Mouse (Mus musculus) limb, embryonic 14.5 days (tissue): Measurements from ENCODE around the gene Arfgef3. TPM values are rescaled to one million over a fixed set of nuclear protein-coding genes. Genes with fewer than 3 reads are reported as not detected.

Source experiments
- ATAC-seq: fragments of 200-750 bp; cut with Nextera tagmentation; 2 replicates; pipeline ENCODE4 v1.8.0; 2017; ENCODE audit warnings: low read depth, moderate number of reproducible peaks, moderate TSS enrichment; ENCODE audit not compliant: low FRiP score
- DNase-seq: peaks from one replicate; pipeline ENCODE4 v3.0.0-alpha.2; 2015; ENCODE audit warnings: low spot score
- H3K27ac ChIP-seq: fragments of 300-500 bp; sonication (generic); replicated peaks from 2 replicates; pipeline ENCODE4 v1.5.1; 2014; ENCODE audit warnings: low read depth, mild to moderate bottlenecking, low read length, moderate library complexity, mixed read lengths
- H3K27me3 ChIP-seq: fragments of 300-500 bp; sonication (generic); 2 replicates; pipeline ENCODE4 v1.6.1; 2014; ENCODE audit warnings: low read length, mixed read lengths; ENCODE audit not compliant: control insufficient read depth, insufficient read depth
- H3K36me3 ChIP-seq: fragments of 300-500 bp; sonication (generic); 2 replicates; pipeline ENCODE4 v1.6.1; 2014; ENCODE audit warnings: mild to moderate bottlenecking, low read length, moderate library complexity, mixed read lengths; ENCODE audit not compliant: control insufficient read depth, insufficient read depth
- H3K4me1 ChIP-seq: fragments of 300-500 bp; sonication (generic); 2 replicates; pipeline ENCODE4 v1.6.1; 2014; ENCODE audit warnings: antibody characterized with exemption, low read length, mixed read lengths; ENCODE audit not compliant: control insufficient read depth, insufficient read depth
- H3K4me2 ChIP-seq: fragments of 300-500 bp; sonication (generic); replicated peaks from 2 replicates; pipeline ENCODE4 v1.6.1; 2014; ENCODE audit warnings: low read depth, mild to moderate bottlenecking, low read length, moderate library complexity; ENCODE audit not compliant: severe bottlenecking
- H3K4me3 ChIP-seq: fragments of 300-500 bp; sonication (generic); replicated peaks from 2 replicates; pipeline ENCODE4 v1.5.1; 2014; ENCODE audit warnings: low read length
- H3K9ac ChIP-seq: fragments of 300-500 bp; sonication (generic); 2 replicates; pipeline ENCODE4 v1.6.1; 2014; ENCODE audit warnings: mild to moderate bottlenecking, low read depth, low read length, moderate library complexity; ENCODE audit not compliant: severe bottlenecking
- H3K9me3 ChIP-seq: fragments of 300-500 bp; sonication (generic); 2 replicates; pipeline ENCODE4 v1.6.1; 2016; ENCODE audit warnings: low read length; ENCODE audit not compliant: control insufficient read depth
- POLR2A ChIP-seq: fragments of 200-500 bp; IDR thresholded peaks from 2 replicates; pipeline ENCODE4 v1.8.0; 2012; ENCODE audit warnings: inconsistent platforms, mild to moderate bottlenecking, moderate library complexity, borderline replicate concordance; ENCODE audit not compliant: insufficient read depth, insufficient read length; ENCODE audit errors: extremely low read depth
- WGBS: fragments of 180-500 bp; shearing (Covaris S2); extraction: QIAGEN DNeasy Blood & Tissue Kit; methylation state at CpG from one replicate; pipeline ENCODE4 v1.1.7; 2014; 5-methylcytosine and 5-hydroxymethylcytosine counted together
- polyA plus RNA-seq, 2 experiments: library from polyadenylated mRNA; depleted of rRNA in 1 of 2; stranded (reverse) in 1 of 2; unstranded in 1 of 2; fragments of >200 nt; fragmentation: Nextera tagmentation in 1 of 2; extraction: Ambion mirVana in 1 of 2; gene quantifications; 2 replicates each; pipeline versions ENCODE4 v1.2.1 to v1.2.3; 2012 to 2014

Gene Arfgef3
- polyA plus RNA-seq, 2 experiments, result 0.87 to 1.0 TPM

GRCm38 (mm10) chr10:18741024-18741423 is 2.7 kb downstream of the Arfgef3 start:
- no peak overlapping the region for H3K27ac ChIP-seq
- H3K27me3 ChIP-seq, result 0 out of 2 replicates have a peak, but pooled peaks cover 10% of the 10 kb centered on the region
- H3K36me3 ChIP-seq, result no peaks in the 10 kb centered on the region
- no peaks in the 10 kb centered on the region for H3K9me3 ChIP-seq
- no peak overlapping the region for H3K4me3 ChIP-seq
- DNase-seq (no peak), ATAC-seq (no peak)
- no peak overlapping the region for H3K4me2 ChIP-seq
- no peak for TF ChIP-seq POLR2A
- 0 out of 2 replicates have a peak, but pooled peaks cover 4% of the 10 kb centered on the region for H3K4me1 ChIP-seq
- H3K9ac ChIP-seq, result no peak overlapping the region
- WGBS, result 83% methylated on average over 8 of the region's 8 CpGs

GRCm38 (mm10) chr10:18728548-18728947 is 15.2 kb downstream of the Arfgef3 start:
- H3K27ac ChIP-seq, result no peak overlapping the region
- H3K4me3 ChIP-seq, result no peak overlapping the region
- H3K4me2 ChIP-seq, result no peak overlapping the region
- ATAC-seq (no peak), DNase-seq (no peak)
- H3K36me3 ChIP-seq, result no peaks in the 10 kb centered on the region
- H3K9ac ChIP-seq, result no peak overlapping the region
- no peaks in the 10 kb centered on the region for H3K27me3 ChIP-seq
- TF ChIP-seq POLR2A, result no peak
- no peaks in the 10 kb centered on the region for H3K9me3 ChIP-seq
- no peaks in the 10 kb centered on the region for H3K4me1 ChIP-seq
- WGBS, result 94% methylated on average over 1 of the region's 1 CpGs

- no peak overlapping the region for H3K4me3 ChIP-seq
- H3K9me3 ChIP-seq, result no peaks in the 10 kb centered on the region
- no peaks in the 10 kb centered on the region for H3K27me3 ChIP-seq
- peak; percentile 25 for DNase-seq
- no peaks in the 10 kb centered on the region for H3K36me3 ChIP-seq
- WGBS, result 77% methylated on average over 4 of the region's 4 CpGs
- H3K9ac ChIP-seq, result no peak overlapping the region
- TF ChIP-seq POLR2A, result no peak
- no peak overlapping the region for H3K27ac ChIP-seq
- ATAC-seq, result no peak
- peaks cover 6% of the 10 kb centered on the region; the same call in 1 of the 2 replicates for H3K4me1 ChIP-seq
- H3K4me2 ChIP-seq, result no peak overlapping the region
Measured at GRCm38 (mm10) chr10:18711436-18711835, 32.3 kb downstream of the Arfgef3 start.

GRCm38 (mm10) chr10:18710949-18711348 is 32.8 kb downstream of the Arfgef3 start:
- Histone ChIP-seq H3K27me3 (no peaks in the 10 kb centered on the region), H3K27ac (no peak overlapping the region)
- no peak for TF ChIP-seq POLR2A

GRCm38 (mm10) chr10:18709836-18710235 is 33.9 kb downstream of the Arfgef3 start:
- no peak for DNase-seq
- no peaks in the 10 kb centered on the region for H3K9me3 ChIP-seq
- TF ChIP-seq POLR2A, result no peak
- no peak overlapping the region for H3K27ac ChIP-seq
- no peaks in the 10 kb centered on the region for H3K36me3 ChIP-seq
- H3K27me3 ChIP-seq, result no peaks in the 10 kb centered on the region
- ATAC-seq, result no peak
- no peak overlapping the region for H3K9ac ChIP-seq
- WGBS, result 95% methylated on average over 2 of the region's 2 CpGs
- H3K4me1 ChIP-seq, result peaks cover 6% of the 10 kb centered on the region; the same call in 1 of the 2 replicates
- no peak overlapping the region for H3K4me2 ChIP-seq
- H3K4me3 ChIP-seq, result no peak overlapping the region

More at GRCm38 (mm10) chr10:18710949-18711348, 32.8 kb downstream of the Arfgef3 start:
- no peak overlapping the region for H3K4me3 ChIP-seq
- no peak overlapping the region for H3K9ac ChIP-seq
- no peaks in the 10 kb centered on the region for H3K36me3 ChIP-seq
- 24% methylated on average over 6 of the region's 6 CpGs for WGBS
- ATAC-seq, result peak; percentile 57
- H3K4me1 ChIP-seq, result peaks cover 6% of the 10 kb centered on the region; the same call in 1 of the 2 replicates
- H3K4me2 ChIP-seq, result no peak overlapping the region
- no peaks in the 10 kb centered on the region for H3K9me3 ChIP-seq
- DNase-seq, result peak; percentile 58
